Mouse (Mus musculus): ENCODE results near the gene Acp4. TPM values are rescaled to one million over a fixed set of nuclear protein-coding genes. Genes with fewer than 3 reads are reported as not detected.
"Not testable (repeated sequence)": the region's sequence is repeated elsewhere in the genome, so short reads cannot be mapped to it uniquely, and the experiment has no call there.

The Acp4 gene
- polyA plus RNA-seq, 1 experiment from 2014 or later, result not detected

DNA sequence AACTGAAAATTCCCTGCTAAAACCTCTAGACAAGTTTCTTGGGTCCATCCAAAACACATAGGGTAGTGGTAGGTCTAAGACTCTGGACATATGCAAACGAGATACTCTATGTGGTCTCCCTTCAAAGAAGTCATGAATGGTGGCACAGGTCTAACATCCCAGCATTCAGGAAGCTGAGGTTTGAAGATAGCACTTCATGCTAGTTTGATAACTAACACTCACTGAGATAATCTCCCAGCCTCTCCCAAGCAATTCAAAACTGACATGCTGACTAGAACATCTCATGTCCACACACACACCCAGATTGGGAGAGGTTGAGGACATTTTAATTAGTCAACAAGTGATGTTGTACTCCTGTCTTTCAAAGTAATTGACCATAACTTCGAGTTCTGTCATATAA is 17.3 kb downstream of the Acp4 start:
- no peak for ATAC-seq (ENCODE audit: borderline replicate concordance, extremely low read depth, low FRiP score, low TSS enrichment)
- WGBS, result 32% methylated on average over 2 of the region's 2 CpGs
- peaks cover under 1% of the 10 kb centered on the region; the same call in 1 of the 2 replicates for H3K4me1 ChIP-seq
- no peaks in the 10 kb centered on the region for H3K9me3 ChIP-seq
- no peak overlapping the region for H3K9ac ChIP-seq
- H3K4me3 ChIP-seq, result no peak overlapping the region
- H3K4me2 ChIP-seq, result no peak overlapping the region
- H3K27me3 ChIP-seq, result no peaks in the 10 kb centered on the region
- H3K36me3 ChIP-seq, result no peaks in the 10 kb centered on the region
- no peak overlapping the region for H3K27ac ChIP-seq

DNA sequence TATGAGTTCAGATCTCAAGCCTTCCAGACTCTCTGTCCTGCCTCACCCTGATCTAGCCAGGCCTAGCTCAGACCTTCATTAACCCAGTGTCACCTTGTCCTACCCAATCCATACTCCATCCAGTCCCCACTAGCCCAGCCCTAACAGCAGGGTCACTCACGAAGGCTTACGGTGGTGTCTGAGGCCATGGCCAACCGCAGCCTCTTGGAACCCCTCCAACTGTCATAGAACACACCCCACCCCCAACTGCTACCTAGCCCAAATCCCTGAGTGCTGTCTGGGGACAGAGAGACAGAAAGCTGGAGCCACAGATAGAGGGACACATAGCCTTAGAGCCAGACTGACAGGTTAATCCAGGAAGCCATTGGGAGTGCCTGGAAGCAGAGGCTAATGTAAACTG is 21.3 kb downstream of the Acp4 start, which contains the start of gene Gm36864:
Gene Gm36864 (plus strand): TSS at position 269 of the 400 bp plus-strand sequence.
- no peaks in the 10 kb centered on the region for H3K9me3 ChIP-seq
- H3K27ac ChIP-seq, result no peak within 1 kb of the TSS
- no peak within 1 kb of the TSS for H3K9ac ChIP-seq
- ATAC-seq (ENCODE audit: borderline replicate concordance, extremely low read depth, low FRiP score, low TSS enrichment), result peak; percentile 46; the same call in 1 of the 2 replicates
- H3K4me3 ChIP-seq, result no peak within 1 kb of the TSS
- 67% methylated on average over 3 of the region's 3 CpGs for WGBS
- no peak within 1 kb of the TSS for H3K4me2 ChIP-seq
- no peaks in the 10 kb centered on the region for H3K4me1 ChIP-seq
- H3K27me3 ChIP-seq, result no peaks in the 10 kb centered on the region
- H3K36me3 ChIP-seq, result no peaks in the 10 kb centered on the region

DNA sequence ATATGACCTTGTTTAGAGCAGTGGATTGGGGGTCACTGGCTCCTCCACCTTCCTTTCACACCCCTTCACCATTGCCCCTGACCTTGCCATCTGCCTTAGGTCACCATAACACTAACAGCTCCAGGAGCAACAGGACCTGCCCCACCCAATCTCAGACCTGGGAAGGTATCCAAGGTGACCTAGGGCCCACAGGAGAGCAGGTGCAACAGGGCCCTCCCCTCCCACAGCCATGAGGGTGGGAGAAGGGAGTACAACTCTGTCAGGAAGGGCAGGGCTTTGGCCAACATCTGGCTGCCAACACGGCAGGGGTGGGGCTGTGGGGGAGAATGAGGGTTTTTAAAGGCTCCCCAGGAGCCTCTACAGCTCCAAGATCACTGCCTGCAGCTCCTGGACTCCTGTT is 32.1 kb downstream of the Acp4 start, which contains the start of gene Klk1:
Gene Klk1 (plus strand): TSS at position 285 of the 400 bp plus-strand sequence.
- Histone ChIP-seq H3K36me3 (no peaks in the 10 kb centered on the region), H3K4me2 (no peak within 1 kb of the TSS), H3K4me1 (no peaks in the 10 kb centered on the region), H3K4me3 (no peak within 1 kb of the TSS), H3K9me3 (no peaks in the 10 kb centered on the region), H3K9ac (no peak within 1 kb of the TSS), H3K27ac (no peak within 1 kb of the TSS), H3K27me3 (no peaks in the 10 kb centered on the region)
- WGBS, result 42% methylated on average over 1 of the region's 1 CpGs
- ATAC-seq (ENCODE audit: borderline replicate concordance, extremely low read depth, low FRiP score, low TSS enrichment), result no peak

DNA sequence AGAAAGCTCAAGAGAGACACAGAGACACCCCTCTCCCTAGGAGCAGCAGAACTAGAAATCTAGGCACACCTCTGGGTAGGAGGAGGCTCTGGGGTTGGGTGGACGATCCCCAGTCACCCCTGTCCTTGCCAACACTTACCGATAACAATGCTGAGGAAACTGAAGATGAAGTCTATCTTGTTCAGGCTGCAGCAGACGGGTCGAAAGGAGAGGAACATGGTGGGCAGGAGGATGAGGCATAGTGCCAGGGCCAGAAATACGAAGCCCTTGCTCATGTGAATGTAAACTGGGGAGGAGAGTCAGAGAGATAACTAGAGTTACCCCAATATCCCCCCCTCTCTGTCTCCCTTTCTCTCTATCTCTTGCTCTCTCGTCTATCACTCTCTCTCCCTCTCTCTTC is 34.8 kb downstream of the Acp4 start:
- H3K36me3 ChIP-seq; H3K4me1 ChIP-seq; ATAC-seq (ENCODE audit: borderline replicate concordance, extremely low read depth, low FRiP score, low TSS enrichment); H3K9ac ChIP-seq; H3K4me2 ChIP-seq; H3K4me3 ChIP-seq; H3K27ac ChIP-seq; H3K9me3 ChIP-seq; H3K27me3 ChIP-seq: not testable (repeated sequence)
- 55% methylated on average over 6 of the region's 6 CpGs for WGBS

DNA sequence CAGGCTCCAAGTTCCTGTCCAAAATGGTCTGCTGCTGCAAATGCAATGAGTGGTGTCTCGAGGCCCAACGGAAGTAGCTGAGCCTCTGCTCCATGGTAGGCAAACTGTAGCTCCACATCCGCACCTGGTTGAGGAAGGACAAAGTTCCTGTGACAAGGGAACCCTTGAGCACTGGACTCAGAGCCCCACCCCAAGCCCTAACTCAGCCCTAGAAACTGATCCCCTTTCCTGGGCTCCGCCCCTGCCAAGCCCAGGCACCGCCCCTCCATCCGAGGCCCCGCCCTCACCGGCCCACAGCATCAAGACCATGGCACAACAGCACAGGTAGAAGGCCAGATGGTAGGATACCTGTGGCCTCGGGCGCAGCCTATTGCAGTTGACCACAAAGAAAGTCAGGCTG is 35.6 kb downstream of the Acp4 start:
- WGBS, result 59% methylated on average over 8 of the region's 10 CpGs
- H3K4me2 ChIP-seq; ATAC-seq (ENCODE audit: borderline replicate concordance, extremely low read depth, low FRiP score, low TSS enrichment); H3K27ac ChIP-seq; H3K27me3 ChIP-seq; H3K9ac ChIP-seq; H3K9me3 ChIP-seq; H3K4me1 ChIP-seq; H3K4me3 ChIP-seq; H3K36me3 ChIP-seq: not testable (repeated sequence)

DNA sequence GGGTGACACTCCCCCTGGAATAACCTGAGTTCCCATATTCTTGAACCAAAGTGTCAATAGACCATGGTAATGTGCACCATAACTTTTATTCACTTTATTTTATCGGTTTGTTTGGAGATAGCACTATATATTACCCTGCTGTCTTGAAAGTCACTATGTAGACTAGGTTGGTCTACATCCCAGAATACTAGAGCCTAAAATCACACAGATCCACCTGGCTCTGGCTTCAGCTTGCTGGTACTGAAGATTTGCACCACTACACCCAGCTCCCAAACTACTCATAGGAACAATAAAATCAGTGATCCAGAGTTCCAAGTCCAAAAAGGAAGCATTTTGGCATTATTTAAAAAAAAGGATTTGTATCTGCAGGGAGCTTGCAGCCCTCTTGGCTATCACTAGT is 41.5 kb downstream of the Acp4 start, which contains the start of gene Klk1b5:
Gene Klk1b5 (plus strand): TSS at position 301 of the 400 bp plus-strand sequence.
- H3K36me3 ChIP-seq, result no peaks in the 10 kb centered on the region
- H3K9me3 ChIP-seq, result no peaks in the 10 kb centered on the region
- ATAC-seq (ENCODE audit: borderline replicate concordance, extremely low read depth, low FRiP score, low TSS enrichment), result no peak
- H3K27ac ChIP-seq, result no peak within 1 kb of the TSS
- no peaks in the 10 kb centered on the region for H3K4me1 ChIP-seq
- H3K27me3 ChIP-seq, result no peaks in the 10 kb centered on the region
- H3K9ac ChIP-seq, result no peak within 1 kb of the TSS
- WGBS, result 71% methylated on average over 1 of the region's 1 CpGs
- no peak within 1 kb of the TSS for H3K4me3 ChIP-seq
- no peak within 1 kb of the TSS for H3K4me2 ChIP-seq

DNA sequence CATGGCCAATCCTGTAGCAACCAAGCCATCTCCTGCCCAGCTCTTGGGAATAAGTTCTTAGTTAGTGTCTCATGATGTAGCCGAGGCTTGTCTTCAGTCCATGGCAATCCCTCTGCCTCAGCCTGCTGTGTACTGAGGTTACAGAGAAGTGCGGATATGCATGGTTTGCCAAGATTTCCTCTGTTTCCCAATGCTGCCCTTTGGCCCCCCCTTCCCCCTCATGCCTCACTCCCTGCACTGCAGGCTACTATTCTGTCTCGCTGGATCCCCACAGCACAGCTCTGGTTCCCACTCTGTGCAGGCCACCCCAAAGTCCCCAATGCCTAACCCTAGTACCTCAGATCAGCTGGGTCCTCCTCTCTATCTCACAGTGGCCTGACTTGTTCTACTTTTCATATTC is 48.9 kb downstream of the Acp4 start:
- Histone ChIP-seq H3K27me3 (no peaks in the 10 kb centered on the region), H3K9me3 (no peaks in the 10 kb centered on the region), H3K4me2 (no peak overlapping the region), H3K4me3 (no peak overlapping the region), H3K36me3 (no peaks in the 10 kb centered on the region), H3K9ac (no peak overlapping the region), H3K4me1 (no peaks in the 10 kb centered on the region), H3K27ac (no peak overlapping the region)
- no peak for ATAC-seq (ENCODE audit: borderline replicate concordance, extremely low read depth, low FRiP score, low TSS enrichment)
- WGBS, result 79% methylated on average over 3 of the region's 3 CpGs

DNA sequence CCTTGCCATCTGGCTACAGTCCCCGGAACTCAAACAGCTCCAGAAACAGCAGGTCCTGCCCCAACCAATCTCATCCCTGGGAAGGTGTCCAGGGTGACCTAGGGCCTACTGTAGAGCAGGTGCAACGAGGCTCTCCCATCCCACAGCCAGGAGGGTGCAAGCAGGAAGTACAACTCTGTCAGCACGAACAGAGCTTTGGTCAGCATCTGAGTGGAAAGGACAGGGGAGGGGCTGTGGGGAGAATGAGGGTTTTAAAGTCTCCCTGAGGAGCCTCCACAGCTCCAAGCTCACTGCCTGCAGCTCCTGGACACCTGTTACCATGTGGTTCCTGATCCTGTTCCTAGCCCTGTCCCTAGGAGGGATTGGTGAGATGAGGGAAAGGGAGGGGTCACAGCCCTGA is 50.0 kb downstream of the Acp4 start, which contains the start of gene Klk1b4:
Gene Klk1b4 (plus strand): TSS at position 301 of the 400 bp plus-strand sequence.
- H3K9me3 ChIP-seq; H3K4me1 ChIP-seq; H3K27ac ChIP-seq; H3K27me3 ChIP-seq; H3K4me2 ChIP-seq; H3K36me3 ChIP-seq; H3K9ac ChIP-seq; ATAC-seq (ENCODE audit: borderline replicate concordance, extremely low read depth, low FRiP score, low TSS enrichment); H3K4me3 ChIP-seq: not testable (repeated sequence)
- WGBS, result 31% methylated on average over 3 of the region's 3 CpGs

Other genes with a start within 250 kb of the Acp4 start
- not detected in 2 replicates for gene Klk1b26, start 245.2 kb downstream of the Acp4 start, polyA plus RNA-seq (2015; fragmentation: Nextera tagmentation; extraction: Ambion mirVana)
- gene Klk1b27, start 205.1 kb downstream of the Acp4 start, polyA plus RNA-seq (2015; fragmentation: Nextera tagmentation; extraction: Ambion mirVana), result not detected in 2 replicates
- not detected in 2 replicates for gene Klk1b21, start 155.1 kb downstream of the Acp4 start, polyA plus RNA-seq (2015; fragmentation: Nextera tagmentation; extraction: Ambion mirVana)
- not detected in 2 replicates for gene Klk1b22, start 144.7 kb downstream of the Acp4 start, polyA plus RNA-seq (2015; fragmentation: Nextera tagmentation; extraction: Ambion mirVana)
- gene Klk1b16, start 120.6 kb downstream of the Acp4 start, polyA plus RNA-seq (2015; fragmentation: Nextera tagmentation; extraction: Ambion mirVana), result not detected in 2 replicates
- not detected in 2 replicates for gene Klk1b24, start 69.1 kb downstream of the Acp4 start, polyA plus RNA-seq (2015; fragmentation: Nextera tagmentation; extraction: Ambion mirVana)
- not detected in 2 replicates for gene Klk1b3, start 59.2 kb downstream of the Acp4 start, polyA plus RNA-seq (2015; fragmentation: Nextera tagmentation; extraction: Ambion mirVana)
- not detected in 2 replicates for gene Klk1b4, start 49.9 kb downstream of the Acp4 start, polyA plus RNA-seq (2015; fragmentation: Nextera tagmentation; extraction: Ambion mirVana)
- gene Klk1b5, start 41.4 kb downstream of the Acp4 start, polyA plus RNA-seq (2015; fragmentation: Nextera tagmentation; extraction: Ambion mirVana), result not detected in 2 replicates
- 0.20 TPM in 1 of 2 replicates, not detected in the other for gene Klk1, start 32.0 kb downstream of the Acp4 start, polyA plus RNA-seq (2015; fragmentation: Nextera tagmentation; extraction: Ambion mirVana)
- gene Gm36864, start 21.2 kb downstream of the Acp4 start, polyA plus RNA-seq (2015; fragmentation: Nextera tagmentation; extraction: Ambion mirVana), result not detected in 2 replicates
- 1.4 TPM in 2 replicates for gene 1700028J19Rik, start 10.7 kb downstream of the Acp4 start, polyA plus RNA-seq (2015; fragmentation: Nextera tagmentation; extraction: Ambion mirVana)
- gene 2410002F23Rik, start 10.7 kb downstream of the Acp4 start, polyA plus RNA-seq (2015; fragmentation: Nextera tagmentation; extraction: Ambion mirVana), result 133 TPM in 2 replicates
- not detected in 2 replicates for gene Gm15517, start 4.1 kb upstream of the Acp4 start, polyA plus RNA-seq (2015; fragmentation: Nextera tagmentation; extraction: Ambion mirVana)
- gene Clec11a, start 49.5 kb upstream of the Acp4 start, polyA plus RNA-seq (2015; fragmentation: Nextera tagmentation; extraction: Ambion mirVana), result 2.5 and 2.6 TPM in 2 replicates
- 0.96 and 1.1 TPM in 2 replicates for gene Shank1, start 52.9 kb upstream of the Acp4 start, polyA plus RNA-seq (2015; fragmentation: Nextera tagmentation; extraction: Ambion mirVana)
- 2.1 and 2.3 TPM in 2 replicates for gene Syt3, start 126.7 kb upstream of the Acp4 start, polyA plus RNA-seq (2015; fragmentation: Nextera tagmentation; extraction: Ambion mirVana)
- 1.1 and 1.4 TPM in 2 replicates for gene 1700008O03Rik, start 128.4 kb upstream of the Acp4 start, polyA plus RNA-seq (2015; fragmentation: Nextera tagmentation; extraction: Ambion mirVana)
- gene Lrrc4b, start 171.6 kb upstream of the Acp4 start, polyA plus RNA-seq (2015; fragmentation: Nextera tagmentation; extraction: Ambion mirVana), result 0.88 and 0.98 TPM in 2 replicates
- gene Aspdh, start 208.0 kb upstream of the Acp4 start, polyA plus RNA-seq (2015; fragmentation: Nextera tagmentation; extraction: Ambion mirVana), result 0.62 and 0.88 TPM in 2 replicates
- gene Josd2, start 210.6 kb upstream of the Acp4 start, polyA plus RNA-seq (2015; fragmentation: Nextera tagmentation; extraction: Ambion mirVana), result 109 and 111 TPM in 2 replicates
- 107 and 108 TPM in 2 replicates for gene Emc10, start 239.2 kb upstream of the Acp4 start, polyA plus RNA-seq (2015; fragmentation: Nextera tagmentation; extraction: Ambion mirVana)
- gene Fam71e1, start 239.2 kb upstream of the Acp4 start, polyA plus RNA-seq (2015; fragmentation: Nextera tagmentation; extraction: Ambion mirVana), result 9.1 and 11.1 TPM in 2 replicates

Measured in lung, embryonic 15.5 days (tissue).